Mouse (Mus musculus) stomach, postnatal 0 days (tissue): ENCODE data around the gene Hs1bp3.

ENCODE experiments used
- CTCF ChIP-seq: IDR thresholded peaks from 2 replicates; pipeline ENCODE4 v1.5.1; 2016; ENCODE audit warnings: antibody characterized with exemption, low read depth, mild to moderate bottlenecking, moderate library complexity
- EP300 ChIP-seq: optimal IDR thresholded peaks from 2 replicates; pipeline ENCODE3; 2016; ENCODE audit warnings: antibody characterized with exemption

DNA sequence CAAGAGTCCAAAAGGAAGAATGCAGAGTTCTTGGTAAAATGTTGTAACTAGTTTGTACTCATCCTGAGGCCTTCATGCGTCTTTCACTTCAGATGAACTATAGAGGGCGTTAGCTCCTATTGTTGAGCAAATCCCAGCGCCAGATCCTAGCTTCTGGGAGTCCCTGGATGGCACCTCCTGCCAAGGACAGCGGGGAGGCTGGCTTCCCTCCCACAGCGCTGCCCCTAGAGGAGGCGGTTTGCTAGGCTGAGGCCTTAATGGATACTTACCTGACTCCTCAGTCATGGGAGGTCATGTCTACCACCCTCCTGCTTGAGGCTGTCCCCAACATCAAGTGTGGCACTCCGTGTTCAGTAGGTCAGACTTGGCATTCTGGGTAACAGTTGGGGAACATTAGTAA is 16.0 kb downstream of the Hs1bp3 start:
- peak; percentile 45 for TF ChIP-seq CTCF
- no peak for TF ChIP-seq EP300
